Mouse (Mus musculus) heart, postnatal 10 days (tissue): ENCODE data around the gene Stag1. TPM values are rescaled to one million over a fixed set of nuclear protein-coding genes. Genes with fewer than 3 reads are reported as not detected.

Experiments
- DNase-seq, 2 experiments: peaks; one replicate each; pipeline ENCODE4 v3.0.0; 2021
- intact Hi-C: fragments of 180-260 bp; cut with DNase I; formaldehyde crosslinking; loops from one replicate; pipeline ENCODE4 v1.15.1; 2025
- total RNA-seq, 2 experiments: library from RNA; stranded (reverse); gene quantifications; 2 replicates each; pipeline ENCODE4 v1.2.3; 2021

Gene Stag1
- total RNA-seq, 2 experiments from 2014 or later, result 41.3 to 42.6 TPM

GRCm38 (mm10) chr9:100602130-100602529, 4.5 kb downstream of the Stag1 start:
- DNase-seq, result peak in 1 of 2 experiments; percentile 27
- intact Hi-C loops, result no loop called here

DNA sequence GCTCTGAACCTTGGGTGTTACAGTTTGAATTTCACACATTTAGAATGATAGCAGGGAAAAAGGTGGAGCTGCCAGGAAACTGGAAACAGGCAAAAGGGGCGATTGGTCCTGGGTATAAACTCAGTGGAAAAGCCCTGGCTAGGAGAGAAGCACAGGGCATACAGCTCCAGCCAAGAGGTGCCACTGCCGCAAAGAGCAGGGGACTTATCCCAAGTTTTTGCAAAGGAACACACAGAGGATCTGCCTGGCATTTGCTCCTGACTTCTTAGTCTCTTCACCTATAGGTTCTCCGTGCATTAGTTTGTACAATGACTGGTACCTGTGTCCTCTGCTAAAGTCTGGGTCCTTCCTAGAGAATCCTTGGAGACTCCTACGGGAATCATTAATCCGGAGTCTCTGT, 5.6 kb downstream of the Stag1 start:
- no peak for DNase-seq
- intact Hi-C loops, result no loop called here

GRCm38 (mm10) chr9:100605522-100605921, 7.9 kb downstream of the Stag1 start:
- no peak for DNase-seq
- intact Hi-C loops, result no loop called here

GRCm38 (mm10) chr9:100605985-100606554, 8.5 kb downstream of the Stag1 start:
- peak in 1 of 2 experiments; percentile 28 for DNase-seq
- intact Hi-C loops, result no loop called here

DNA sequence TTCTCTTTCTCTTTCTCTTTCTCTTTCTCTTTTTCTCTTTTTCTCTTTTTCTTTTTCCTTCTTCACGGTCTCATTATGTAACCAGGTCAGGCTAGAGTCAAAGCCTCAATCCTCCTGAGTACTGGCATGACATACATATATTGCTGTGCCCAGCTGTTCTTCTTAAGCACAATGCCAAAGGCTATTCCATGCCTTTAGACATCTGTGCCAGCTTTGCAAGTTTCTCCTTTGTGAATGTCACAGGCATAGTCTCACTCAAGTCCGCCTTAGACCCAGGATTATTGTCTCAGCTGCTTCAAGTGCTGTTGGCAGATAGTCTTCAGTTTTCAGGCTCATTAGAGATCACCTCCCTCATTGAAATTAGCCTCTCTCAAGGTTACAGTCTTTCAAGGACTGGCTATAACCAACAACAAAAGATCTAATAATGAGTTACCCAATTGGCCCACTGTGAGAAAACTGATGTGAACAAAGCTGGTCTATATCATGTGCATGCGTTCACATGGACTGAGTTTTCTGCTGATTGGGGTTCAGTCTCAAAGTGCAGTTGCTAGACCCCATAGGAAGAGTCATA, 16.0 kb downstream of the Stag1 start:
- no peak for DNase-seq

GRCm38 (mm10) chr9:100616947-100617346, 19.3 kb downstream of the Stag1 start:
- peak; percentile 22 to 49 for DNase-seq
- intact Hi-C loops, result no loop called here

More for the DNA sequence above, 16.0 kb downstream of the Stag1 start:
- intact Hi-C loops, result no loop called here

DNA sequence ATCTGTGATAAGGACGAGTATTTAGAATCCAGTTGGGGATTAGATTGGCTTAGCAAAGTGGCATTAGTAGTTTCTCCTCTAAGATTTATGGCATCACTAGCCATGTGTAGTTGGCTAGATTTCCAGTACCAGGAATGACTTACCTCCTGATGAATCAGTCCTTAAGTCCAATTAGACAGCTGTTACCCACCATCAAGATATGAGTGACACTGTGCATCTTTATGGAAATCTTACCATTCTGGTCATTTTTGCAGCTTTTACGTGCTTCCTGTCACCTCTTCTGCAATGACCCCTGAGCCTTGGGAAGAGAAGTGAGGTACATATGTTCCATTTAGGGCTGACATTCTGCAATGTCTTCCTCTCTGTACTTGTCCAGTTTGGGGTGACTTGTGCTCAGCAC, 28.7 kb downstream of the Stag1 start:
- intact Hi-C loops, result no loop called here
- DNase-seq, result no peak

DNA sequence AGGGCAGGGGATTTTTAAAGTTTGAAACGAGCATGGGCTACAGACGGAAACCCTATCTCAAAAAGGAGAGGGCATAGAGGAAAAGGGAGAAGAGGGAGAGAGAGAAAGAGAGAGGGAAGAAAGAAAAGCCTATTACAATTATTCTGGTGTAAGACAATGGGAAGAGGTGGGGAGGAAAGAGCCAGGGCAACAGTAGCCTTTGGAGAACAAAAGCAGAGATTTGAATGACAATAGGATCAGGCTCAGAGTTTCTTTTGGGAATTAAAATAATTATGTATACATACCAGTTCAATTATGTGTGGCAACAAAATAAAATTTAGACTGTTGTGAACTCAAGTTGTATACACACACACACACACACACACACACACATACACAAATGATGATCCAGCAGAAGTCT, 43.2 kb downstream of the Stag1 start:
- intact Hi-C loops, result loop anchor here (5.0 kb wide), 5 partner anchors 68 to 517 kb away; partner anchors contain the start of gene Slc35g2
- no peak for DNase-seq

DNA sequence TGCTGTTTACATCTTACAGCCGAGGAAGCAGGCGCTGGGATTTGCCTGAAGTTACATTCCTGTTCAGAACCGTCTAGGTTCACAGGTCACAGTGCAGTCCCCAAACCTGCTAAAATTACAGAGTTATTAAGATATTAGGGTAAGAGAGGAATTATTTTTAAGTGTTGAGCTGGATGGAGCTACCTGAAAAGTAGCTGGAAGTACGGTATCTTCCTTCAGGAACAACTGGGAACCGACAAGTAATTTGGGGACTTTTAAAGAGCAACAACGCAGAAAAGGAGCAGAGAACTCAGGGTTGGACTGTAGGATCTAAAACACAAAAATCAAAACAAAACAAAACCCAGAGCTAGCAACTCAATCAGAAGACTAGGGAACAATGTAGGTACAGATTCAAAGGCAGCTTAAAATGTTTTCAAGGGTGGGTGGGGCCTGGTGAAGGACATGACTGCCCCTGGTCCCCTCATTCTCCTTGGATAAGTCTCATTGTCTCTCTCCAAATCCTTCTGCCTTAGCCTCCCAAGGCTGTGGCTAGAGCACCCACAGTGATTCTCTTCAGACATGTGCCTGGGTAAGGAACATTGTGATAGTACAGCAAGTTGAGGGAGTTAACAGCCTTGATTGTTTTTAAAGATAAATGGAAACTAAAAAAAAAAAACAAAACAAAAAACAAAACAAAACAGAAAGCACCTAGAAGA, 43.9 kb downstream of the Stag1 start:
- no peak for DNase-seq
- intact Hi-C loops, result loop anchor here (1.0 to 5.0 kb wide), 8 partner anchors 69 to 516 kb away; partner anchors contain the start of genes Nck1 and Slc35g2

- intact Hi-C loops, result loop anchor here (1.0 to 5.0 kb wide), 8 partner anchors 70 to 515 kb away; partner anchors contain the start of genes Nck1 and Slc35g2
- DNase-seq, result peak in 1 of 2 experiments; percentile 42
Observed at GRCm38 (mm10) chr9:100642186-100642839, 44.7 kb downstream of the Stag1 start.

DNA sequence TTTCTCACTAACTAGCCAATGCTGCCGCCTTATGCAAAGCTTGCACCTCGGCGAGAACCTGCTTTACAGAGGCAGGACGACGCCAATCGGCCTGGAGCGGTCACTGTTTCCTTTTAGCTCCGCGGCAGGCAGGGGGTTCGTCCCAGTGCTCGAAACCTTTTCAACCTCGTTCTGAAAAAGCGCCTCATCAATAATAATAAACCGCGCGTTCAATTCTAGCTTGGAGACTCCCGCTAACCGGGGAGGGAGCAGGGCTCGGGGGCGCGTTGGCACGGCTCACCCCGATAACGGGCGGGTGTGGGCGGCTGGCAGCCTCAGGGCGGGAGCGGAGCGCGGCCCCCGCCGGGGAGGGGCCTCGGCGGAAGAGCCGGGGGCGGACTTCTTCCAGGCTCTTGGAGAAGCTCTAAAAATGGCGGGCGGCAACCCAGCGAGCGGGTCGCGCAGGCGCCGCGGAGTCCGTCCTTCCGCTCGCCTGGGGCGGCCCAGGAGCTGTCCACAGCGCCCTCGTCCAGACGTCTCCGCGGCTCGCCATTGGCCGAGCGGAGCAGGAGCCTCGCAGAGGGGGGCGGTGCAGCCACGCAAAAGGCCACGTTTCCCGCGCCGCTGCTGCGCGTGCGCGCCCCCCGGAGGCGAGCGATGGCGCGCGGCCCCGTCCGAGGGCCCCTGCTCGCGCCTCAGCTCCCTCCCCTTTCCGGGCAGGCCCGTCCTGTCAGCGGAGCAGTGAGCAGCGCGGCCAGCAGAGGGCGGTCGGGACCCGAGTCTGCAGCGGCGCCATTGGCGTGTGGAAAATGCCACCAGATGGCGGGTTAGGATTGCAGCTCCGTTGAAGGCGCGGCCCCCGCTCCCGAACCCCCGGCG, 45.5 kb downstream of the Stag1 start:
- DNase-seq, result peak; percentile 99 to 100
- intact Hi-C loops, result loop anchor here (1.0 to 5.0 kb wide), 9 partner anchors 71 to 514 kb away; partner anchors contain the start of genes Nck1 and Slc35g2

DNA sequence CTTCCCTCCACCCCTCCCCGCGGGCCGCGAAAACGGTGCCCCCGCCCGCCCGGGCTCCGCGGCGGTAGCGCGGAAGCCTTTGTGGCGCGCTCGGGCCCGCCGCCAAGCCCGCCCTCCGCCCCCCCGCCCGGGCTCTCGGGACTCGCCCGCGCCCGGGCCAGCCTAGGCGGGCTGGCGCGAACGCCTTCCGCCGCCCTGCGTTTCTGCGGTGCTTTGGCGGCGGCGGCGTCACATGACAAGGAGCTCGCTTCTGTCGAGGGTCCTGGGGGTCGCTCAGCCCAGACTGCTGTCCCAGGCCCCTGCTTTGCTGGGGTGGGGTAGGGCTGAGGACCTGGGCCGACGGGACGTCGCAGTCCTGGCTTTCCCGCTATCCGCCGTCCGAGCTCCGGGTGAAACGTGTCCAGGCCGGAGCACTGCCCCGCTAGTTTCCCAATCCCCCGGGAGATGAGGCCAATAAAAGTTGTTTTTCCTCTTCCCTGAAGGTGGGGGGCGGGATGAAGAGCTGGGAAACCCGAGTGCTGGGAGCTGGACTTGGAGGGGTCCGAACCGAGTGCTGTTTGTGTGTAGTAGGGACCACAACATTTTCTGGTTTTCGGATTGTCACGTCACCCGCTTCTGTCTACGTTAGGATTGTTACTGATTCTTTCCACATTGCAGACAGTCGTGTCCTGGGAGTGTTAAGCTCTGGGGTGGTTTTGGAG, 46.6 kb downstream of the Stag1 start:
- peak; percentile 80 to 82 for DNase-seq
- intact Hi-C loops, result loop anchor here (5.0 kb wide), 5 partner anchors 72 to 513 kb away; partner anchors contain the start of gene Slc35g2

- DNase-seq, result no peak
- intact Hi-C loops, result no loop called here
Observed at GRCm38 (mm10) chr9:100645026-100645940, 47.7 kb downstream of the Stag1 start.

GRCm38 (mm10) chr9:100646276-100646675, 48.7 kb downstream of the Stag1 start:
- DNase-seq, result no peak
- intact Hi-C loops, result no loop called here

GRCm38 (mm10) chr9:100647774-100648323, 50.3 kb downstream of the Stag1 start:
- intact Hi-C loops, result no loop called here
- no peak for DNase-seq

DNA sequence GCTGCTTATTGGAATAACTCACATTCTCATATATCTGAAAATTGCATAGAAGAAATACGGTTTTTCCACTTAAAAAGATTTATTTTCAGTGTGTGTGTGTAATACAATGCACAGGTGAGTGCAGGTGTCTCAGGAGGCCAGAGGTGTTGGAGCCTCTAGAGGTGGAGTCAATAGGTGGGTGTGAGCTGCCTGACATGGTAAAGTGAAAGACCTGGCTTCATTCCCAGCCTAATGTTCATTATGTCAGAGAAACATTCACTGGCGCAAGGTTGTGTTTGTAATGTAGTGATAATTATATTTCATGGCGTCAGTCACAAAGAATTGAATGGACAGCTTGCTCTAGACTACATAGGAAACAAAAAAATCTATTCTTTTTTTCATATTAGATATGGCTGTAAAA, 56.5 kb downstream of the Stag1 start:
- intact Hi-C loops, result no loop called here
- DNase-seq, result no peak

DNA sequence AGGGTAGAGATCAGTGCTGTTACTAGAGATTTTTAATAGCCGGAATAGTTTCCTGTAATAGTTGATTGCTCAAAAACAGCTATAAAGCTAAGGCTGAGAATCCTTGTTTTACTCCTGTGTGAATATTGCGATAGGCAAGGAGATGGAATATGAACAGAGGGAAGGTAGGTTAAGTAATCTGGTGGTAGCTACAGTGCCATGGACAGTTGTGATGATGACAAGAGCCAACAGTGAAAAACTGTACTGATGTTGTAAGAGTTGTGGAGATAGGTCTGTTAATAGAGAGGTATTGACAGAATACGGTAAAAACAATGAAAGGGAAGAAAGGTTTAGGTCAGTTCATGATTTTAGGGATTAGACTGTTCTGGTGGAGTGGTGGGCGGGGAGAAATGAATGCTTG, 58.5 kb downstream of the Stag1 start:
- intact Hi-C loops, result no loop called here
- no peak for DNase-seq

- DNase-seq, result no peak
- intact Hi-C loops, result no loop called here
Observed at GRCm38 (mm10) chr9:100660587-100660986, 63.0 kb downstream of the Stag1 start.
